Mouse (Mus musculus): Measurements from ENCODE around the gene Abhd17c. TPM values are rescaled to one million over a fixed set of nuclear protein-coding genes. Genes with fewer than 3 reads are reported as not detected.
A peak's percentile ranks its signal among the peaks of the same experiment; 100 is the strongest.

Gene Abhd17c
- total and polyA plus RNA-seq, 3 experiments = 33.5 to 55.7 TPM; not detected in 1

DNA sequence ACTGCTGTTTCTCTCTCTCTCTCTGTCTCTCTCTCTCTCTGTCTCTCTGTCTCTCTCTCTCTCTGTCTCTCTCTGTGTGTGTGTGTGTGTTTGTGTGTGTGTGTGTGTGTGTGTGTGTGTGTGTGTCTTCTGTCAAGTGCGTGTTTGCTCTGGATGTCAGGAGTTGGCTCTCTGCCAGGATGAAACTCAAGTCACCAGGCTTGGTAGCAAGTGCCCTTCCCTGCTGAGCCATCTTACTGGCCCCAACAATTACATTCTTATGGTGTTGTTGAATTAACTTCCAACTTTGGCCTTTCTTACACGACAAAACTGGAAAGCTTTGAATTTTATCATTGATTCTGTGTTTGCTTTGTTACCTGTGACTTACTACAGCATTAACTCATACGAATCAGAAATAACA, 13.6 kb upstream of the Abhd17c start:
- Histone ChIP-seq H3K4me3 (ENCODE audit: control insufficient read depth in 1 of 2, insufficient read depth in 1 of 2, low read depth in 2 of 2, low read length in 2 of 2) (no peak overlapping the region), H3K27ac (ENCODE audit: control insufficient read depth, low read depth, low read length) (no peak overlapping the region), H3K9me3 (replicated peaks; ENCODE audit: insufficient read depth, low read length) (no peaks in the 10 kb centered on the region), H3K79me2 (ENCODE audit: control insufficient read depth, insufficient read depth, low read length, poor library complexity) (no peaks in the 10 kb centered on the region), H3K9ac (ENCODE audit: control insufficient read depth, low read depth, low read length, poor library complexity, severe bottlenecking) (no peak overlapping the region), H3K36me3 (ENCODE audit: control insufficient read depth in 1 of 2, insufficient read depth in 2 of 2, low read length in 2 of 2) (peaks cover 0 to 33% of the 10 kb centered on the region in 2 experiments; a peak in 2 of 4 replicates), H3K27me3 (ENCODE audit: control insufficient read depth in 1 of 2, insufficient read depth in 2 of 2, low read length in 2 of 2) (no peaks in the 10 kb centered on the region), H3K4me1 (ENCODE audit: control insufficient read depth in 1 of 2, insufficient read depth in 2 of 2, low read length in 2 of 2) (peaks cover 0 to 28% of the 10 kb centered on the region in 2 experiments)
- TF ChIP-seq CHD2 (IDR thresholded peaks at IDR 0.05; ENCODE audit: low read length) = no peak
- TF ChIP-seq GABPA (IDR thresholded peaks at IDR 0.05; ENCODE audit: low read depth, low read length) = no peak
- no peak for TF ChIP-seq POLR2A (IDR thresholded peaks at IDR 0.05; ENCODE audit: control insufficient read depth in 1 of 2, insufficient read depth in 1 of 2, low read depth in 1 of 2, low read length in 2 of 2, poor library complexity in 1 of 2)
- no peak for TF ChIP-seq POLR2AphosphoS2 (IDR thresholded peaks at IDR 0.05; ENCODE audit: low read length)
- no peak for TF ChIP-seq ELF1 (IDR thresholded peaks at IDR 0.05; ENCODE audit: low read depth, low read length)
- no peak for TF ChIP-seq RCOR1 (IDR thresholded peaks at IDR 0.05; ENCODE audit: low read depth, low read length)
- no peak for TF ChIP-seq MAFK (IDR thresholded peaks at IDR 0.05; ENCODE audit: borderline replicate concordance, low read depth, low read length)
- TF ChIP-seq USF2 (IDR thresholded peaks at IDR 0.05; ENCODE audit: borderline replicate concordance in 1 of 2, insufficient read depth in 1 of 2, low read depth in 1 of 2, low read length in 2 of 2) = no peak
- TF ChIP-seq UBTF (IDR thresholded peaks at IDR 0.05; ENCODE audit: borderline replicate concordance, insufficient read depth, low read depth, low read length) = no peak
- TF ChIP-seq ZNF384 (IDR thresholded peaks at IDR 0.05; ENCODE audit: low read depth, low read length) = no peak
- TF ChIP-seq TAL1 (IDR thresholded peaks at IDR 0.05; ENCODE audit: low read length) = no peak
- TF ChIP-seq ZC3H11A (IDR thresholded peaks at IDR 0.05; ENCODE audit: low read depth, low read length) = no peak
- TF ChIP-seq ZMIZ1 (IDR thresholded peaks at IDR 0.05; ENCODE audit: low read depth, low read length) = no peak
- DNase-seq (ENCODE audit: low read depth, low spot score) = peak; percentile 51

DNA sequence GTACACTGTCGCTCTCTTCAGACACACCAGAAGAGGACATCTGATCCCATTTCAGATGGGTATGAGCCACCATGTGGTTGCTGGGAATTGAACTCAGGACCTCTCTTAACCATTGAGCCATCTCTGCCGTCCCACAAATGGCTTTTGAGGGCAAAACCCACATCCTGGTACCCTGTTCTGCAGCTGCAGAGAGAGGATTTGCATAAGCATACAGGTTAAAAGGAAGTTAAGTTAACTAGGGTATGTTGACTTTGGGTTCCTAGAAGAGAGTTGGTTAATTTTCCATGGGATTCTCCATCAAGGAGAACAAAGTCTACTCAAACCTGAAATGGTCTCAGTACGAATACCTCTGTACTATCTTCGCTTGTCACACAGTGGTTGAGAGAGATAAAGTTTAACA, 13.2 kb upstream of the Abhd17c start:
- peaks cover 0 to 28% of the 10 kb centered on the region in 2 experiments for H3K4me1 ChIP-seq (ENCODE audit: control insufficient read depth in 1 of 2, insufficient read depth in 2 of 2, low read length in 2 of 2)
- no peak overlapping the region for H3K27ac ChIP-seq (ENCODE audit: control insufficient read depth, low read depth, low read length)
- no peaks in the 10 kb centered on the region for H3K79me2 ChIP-seq (ENCODE audit: control insufficient read depth, insufficient read depth, low read length, poor library complexity)
- peak; percentile 27; the same call in 1 of the 2 replicates for TF ChIP-seq TCF12 (IDR thresholded peaks at IDR 0.05; ENCODE audit: low read depth, low read length)
- TF ChIP-seq RAD21 (IDR thresholded peaks at IDR 0.05; ENCODE audit: low read depth, low read length) = no peak
- TF ChIP-seq POLR2AphosphoS2 (IDR thresholded peaks at IDR 0.05; ENCODE audit: low read length) = no peak
- peak; percentile 12 to 45; a peak in 2 of 4 replicates for TF ChIP-seq EP300 (IDR thresholded peaks at IDR 0.05; ENCODE audit: low read depth in 1 of 2, low read length in 2 of 2)
- peak; percentile 40 for TF ChIP-seq GATA1 (IDR thresholded peaks at IDR 0.05; ENCODE audit: low read depth, low read length)
- no peak for TF ChIP-seq JUND (IDR thresholded peaks at IDR 0.05; ENCODE audit: low read depth, low read length)
- no peak overlapping the region for H3K9ac ChIP-seq (ENCODE audit: control insufficient read depth, low read depth, low read length, poor library complexity, severe bottlenecking)
- H3K27me3 ChIP-seq (ENCODE audit: control insufficient read depth in 1 of 2, insufficient read depth in 2 of 2, low read length in 2 of 2) = no peaks in the 10 kb centered on the region
- H3K36me3 ChIP-seq (ENCODE audit: control insufficient read depth in 1 of 2, insufficient read depth in 2 of 2, low read length in 2 of 2) = peaks cover 0 to 33% of the 10 kb centered on the region in 2 experiments; a peak in 2 of 4 replicates
- no peak for DNase-seq (ENCODE audit: low read depth, low spot score)
- no peaks in the 10 kb centered on the region for H3K9me3 ChIP-seq (replicated peaks; ENCODE audit: insufficient read depth, low read length)
- no peak overlapping the region for H3K4me3 ChIP-seq (ENCODE audit: control insufficient read depth in 1 of 2, insufficient read depth in 1 of 2, low read depth in 2 of 2, low read length in 2 of 2)

Measured in MEL (cell line).